Mouse (Mus musculus) CH12.LX (cell line): ENCODE results near the gene Engase. TPM values are rescaled to one million over a fixed set of nuclear protein-coding genes. Genes with fewer than 3 reads are reported as not detected.

Source experiments
- DNase-seq: peaks from one replicate; pipeline ENCODE4 v3.0.0-alpha.2; 2013; ENCODE audit errors: extremely low read depth
- H3K27ac ChIP-seq: 2 replicates; pipeline ENCODE4 v1.5.1; 2012; ENCODE audit warnings: low read depth, mild to moderate bottlenecking, control low read depth, moderate library complexity; ENCODE audit not compliant: insufficient read depth
- H3K27me3 ChIP-seq: replicated peaks from 2 replicates; pipeline ENCODE3; 2012; ENCODE audit warnings: inconsistent platforms
- H3K36me3 ChIP-seq, 2 experiments: replicated peaks in 1 of 2; 2 replicates each; pipeline versions ENCODE3 to v1.6.1; 2012; ENCODE audit warnings: inconsistent platforms in 1 of 2, low read length in 1 of 2, mild to moderate bottlenecking in 1 of 2, mixed read lengths in 1 of 2, moderate library complexity in 1 of 2; ENCODE audit not compliant: control insufficient read depth in 1 of 2, insufficient read depth in 1 of 2
- H3K4me1 ChIP-seq, 2 experiments: 2 replicates each; pipeline ENCODE4 v1.6.1; 2012; ENCODE audit warnings: inconsistent platforms in 1 of 2, moderate library complexity in 1 of 2; ENCODE audit not compliant: insufficient read depth in 2 of 2, control insufficient read depth in 1 of 2
- H3K4me2 ChIP-seq: 2 replicates; pipeline ENCODE4 v1.6.1; 2012; ENCODE audit warnings: low read depth, mild to moderate bottlenecking, control low read depth; ENCODE audit not compliant: poor library complexity, insufficient read depth, severe bottlenecking
- H3K4me3 ChIP-seq, 3 experiments: fragments of 150-350 bp in 1 of 3; sonication (generic) in 1 of 3; replicated peaks in 1 of 3; 2 replicates each; pipeline versions ENCODE3 to v1.5.1; 2011 to 2012; ENCODE audit warnings: low read depth in 2 of 3, low read length in 2 of 3, mild to moderate bottlenecking in 2 of 3, moderate library complexity in 2 of 3, control low read depth in 1 of 3, improper control_type of control experiment in 1 of 3, inconsistent platforms in 1 of 3, mixed read lengths in 1 of 3; ENCODE audit not compliant: poor library complexity in 1 of 3
- H3K79me2 ChIP-seq: replicated peaks from 2 replicates; pipeline ENCODE4 v1.6.1; 2012; ENCODE audit warnings: mild to moderate bottlenecking, moderate library complexity; ENCODE audit not compliant: control insufficient read depth, poor library complexity, insufficient read depth, severe bottlenecking; ENCODE audit errors: extremely low read depth
- H3K9ac ChIP-seq: 2 replicates; pipeline ENCODE4 v1.6.1; 2012; ENCODE audit warnings: low read depth, mild to moderate bottlenecking, control low read depth, moderate library complexity; ENCODE audit not compliant: insufficient read depth
- H3K9me3 ChIP-seq: replicated peaks from 2 replicates; pipeline ENCODE3; 2012; ENCODE audit warnings: low read length, inconsistent platforms, mixed read lengths
- BHLHE40 ChIP-seq: IDR thresholded peaks from 2 replicates; pipeline ENCODE4 v1.6.1; 2011; ENCODE audit warnings: mild to moderate bottlenecking, low read depth, low read length, improper control_type of control experiment
- CTCF ChIP-seq, 2 experiments: IDR thresholded peaks in 1 of 2; conservative IDR thresholded peaks in 1 of 2; 2 replicates each; pipeline ENCODE4 v1.5.1; 2011 to 2012; ENCODE audit warnings: low read depth in 2 of 2, low read length in 2 of 2, improper control_type of control experiment in 1 of 2, inconsistent platforms in 1 of 2, mild to moderate bottlenecking in 1 of 2, moderate library complexity in 1 of 2
- ELF1 ChIP-seq: IDR thresholded peaks from 2 replicates; pipeline ENCODE4 v1.6.1; 2014; ENCODE audit warnings: low read depth, mild to moderate bottlenecking, inconsistent platforms, low read length, improper control_type of control experiment
- ETS1 ChIP-seq: conservative IDR thresholded peaks from 2 replicates; pipeline ENCODE4 v1.6.1; 2012; ENCODE audit warnings: low read depth, mild to moderate bottlenecking, inconsistent platforms, low read length, improper control_type of control experiment, moderate library complexity
- GABPA ChIP-seq: IDR thresholded peaks from 2 replicates; pipeline ENCODE4 v1.6.1; 2012; ENCODE audit warnings: low read depth, low read length, improper control_type of control experiment, inconsistent platforms; ENCODE audit not compliant: insufficient replicate concordance
- IRF4 ChIP-seq: IDR thresholded peaks from 2 replicates; pipeline ENCODE4 v1.6.1; 2014; ENCODE audit warnings: low read depth, mild to moderate bottlenecking, inconsistent platforms, low read length, improper control_type of control experiment
- JUN ChIP-seq: IDR thresholded peaks from 2 replicates; pipeline ENCODE4 v1.6.1; 2011; ENCODE audit warnings: low read depth, mild to moderate bottlenecking, low read length, improper control_type of control experiment, moderate library complexity; ENCODE audit not compliant: insufficient read depth
- MAZ ChIP-seq: IDR thresholded peaks from 2 replicates; pipeline ENCODE4 v1.6.1; 2012; ENCODE audit warnings: low read depth, mild to moderate bottlenecking, inconsistent platforms, low read length, improper control_type of control experiment, moderate library complexity
- MXI1 ChIP-seq: IDR thresholded peaks from 2 replicates; pipeline ENCODE4 v1.6.1; 2011; ENCODE audit warnings: mild to moderate bottlenecking, low read depth, low read length, improper control_type of control experiment
- MYC ChIP-seq: IDR thresholded peaks from 2 replicates; pipeline ENCODE4 v1.6.1; 2011; ENCODE audit warnings: low read depth, mild to moderate bottlenecking, improper control_type of control experiment, low read length
- POLR2AphosphoS2 ChIP-seq: IDR thresholded peaks from 2 replicates; pipeline ENCODE4 v1.6.1; 2011; ENCODE audit warnings: low read depth, low read length, improper control_type of control experiment
- RAD21 ChIP-seq: IDR thresholded peaks from 2 replicates; pipeline ENCODE4 v1.6.1; 2011; ENCODE audit warnings: low read depth, mild to moderate bottlenecking, low read length, improper control_type of control experiment, moderate library complexity
- SMC3 ChIP-seq: IDR thresholded peaks from 2 replicates; pipeline ENCODE4 v1.6.1; 2011; ENCODE audit warnings: low read depth, low read length, improper control_type of control experiment
- TCF12 ChIP-seq: IDR thresholded peaks from 2 replicates; pipeline ENCODE4 v1.6.1; 2014; ENCODE audit warnings: low read depth, mild to moderate bottlenecking, inconsistent platforms, low read length, improper control_type of control experiment
- USF1 ChIP-seq: IDR thresholded peaks from 2 replicates; pipeline ENCODE4 v1.6.1; 2014; ENCODE audit warnings: low read depth, mild to moderate bottlenecking, inconsistent platforms, low read length, improper control_type of control experiment
- ZC3H11A ChIP-seq: IDR thresholded peaks from 2 replicates; pipeline ENCODE4 v1.6.1; 2012; ENCODE audit warnings: low read depth, mild to moderate bottlenecking, inconsistent platforms, low read length, improper control_type of control experiment
- ZKSCAN1 ChIP-seq: IDR thresholded peaks from 2 replicates; pipeline ENCODE4 v1.6.1; 2012; ENCODE audit warnings: low read depth, inconsistent platforms, low read length, improper control_type of control experiment, borderline replicate concordance
- dilution Hi-C: fragments of 300-500 bp; cut with MboI; formaldehyde crosslinking; loops from 2 replicates; pipeline ENCODE4 v1.14.3; 2020; ENCODE audit warnings: low sequenced_read_pairs; ENCODE audit not compliant: extremely low pct_unique_long_range_greater_than_20kb, extremely low pct_ligation_motif_present
- in situ Hi-C: fragments of 300-500 bp; cut with MboI; formaldehyde crosslinking; loops from 3 replicates; pipeline ENCODE4 v1.14.3; 2019; ENCODE audit warnings: low sequenced_read_pairs, low pct_ligation_motif_present, low pct_unique_long_range_greater_than_20kb, mixed read lengths
- polyA plus RNA-seq: library from polyadenylated mRNA; unstranded; fragments of >175 nt; gene quantifications from 2 replicates; pipeline ENCODE4 v1.2.1, GENCODE M21; 2012; ENCODE audit warnings: low read depth; ENCODE audit not compliant: insufficient read length
- total RNA-seq, 2 experiments: library from RNA; depleted of rRNA; stranded (reverse); fragments of 300-350 nt in 1 of 2; fragments of >200 nt in 1 of 2; gene quantifications; 2 replicates each; pipeline ENCODE4 v1.2.3; 2012 to 2014

Gene Engase
- total and polyA plus RNA-seq, 3 experiments = 7.0 to 12.1 (median 9.7) TPM

DNA sequence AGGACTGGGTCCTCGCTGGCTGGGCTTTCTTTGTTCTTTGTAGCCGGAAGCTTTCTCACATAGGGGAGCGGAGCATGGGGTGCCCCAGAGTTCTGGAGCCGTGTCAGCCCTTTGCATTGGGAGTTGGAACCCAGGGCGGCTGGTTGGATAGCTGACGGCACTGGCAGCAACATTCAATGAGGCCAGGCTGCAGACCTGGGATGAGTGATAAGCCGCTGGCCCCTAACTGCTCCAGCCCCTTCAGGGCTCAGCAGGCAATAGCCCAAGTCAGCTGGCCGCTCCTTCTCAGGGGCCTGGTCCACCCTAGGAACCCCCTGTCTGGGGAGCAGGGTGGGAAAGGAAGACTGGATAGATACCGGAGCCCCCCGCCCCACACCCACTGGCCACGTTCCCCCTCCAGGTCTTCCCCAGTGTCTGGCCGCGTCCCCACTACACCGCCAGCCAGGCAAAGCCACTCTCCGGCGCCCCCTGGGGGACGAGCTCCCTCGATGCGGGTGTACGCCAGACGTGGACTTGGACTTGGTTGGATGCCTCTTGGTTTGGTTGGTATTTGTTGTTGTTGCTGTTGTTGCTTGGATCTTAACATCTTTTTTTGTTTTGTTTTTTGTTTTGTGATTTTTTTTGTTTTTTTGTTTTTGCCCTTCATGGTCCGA, 14.1 kb downstream of the Engase start:
- H3K4me2 ChIP-seq = no peak overlapping the region

GRCm38 (mm10) chr11:118491230-118491629, 14.6 kb downstream of the Engase start:
- Histone ChIP-seq H3K9me3 (no peaks in the 10 kb centered on the region), H3K4me3 (no peak overlapping the region), H3K36me3 (peaks cover 13 to 25% of the 10 kb centered on the region in 2 experiments), H3K9ac (no peak overlapping the region), H3K4me2 (no peak overlapping the region), H3K27ac (no peak overlapping the region), H3K27me3 (peaks cover 55% of the 10 kb centered on the region), H3K79me2 (no peaks in the 10 kb centered on the region), H3K4me1 (no peaks in the 10 kb centered on the region; a peak in 1 of 4 replicates)
- TF ChIP-seq ETS1 (no peak), USF1 (no peak), CTCF (conservative IDR thresholded peaks at IDR 0.05 in 1 of 2, IDR thresholded peaks at IDR 0.05 in 1 of 2; ENCODE audit: low read depth in 2 of 2, low read length in 2 of 2) (no peak), MYC (no peak), SMC3 (no peak), JUN (no peak), ZKSCAN1 (no peak), MXI1 (no peak), ELF1 (no peak), MAZ (no peak), POLR2AphosphoS2 (no peak), ZC3H11A (no peak), BHLHE40 (no peak), GABPA (no peak), IRF4 (no peak)
- no peak for DNase-seq
- dilution Hi-C loops = no loop called here
- in situ Hi-C loops = no loop called here

More for the DNA sequence above, 14.1 kb downstream of the Engase start:
- Histone ChIP-seq H3K9ac (no peak overlapping the region), H3K79me2 (no peaks in the 10 kb centered on the region), H3K36me3 (peaks cover 13 to 30% of the 10 kb centered on the region in 2 experiments), H3K4me1 (peaks cover 0 to 2% of the 10 kb centered on the region in 2 experiments; a peak in 3 of 4 replicates), H3K27me3 (peaks cover 50% of the 10 kb centered on the region), H3K4me3 (no peak overlapping the region), H3K27ac (no peak overlapping the region), H3K9me3 (no peaks in the 10 kb centered on the region)
- TF ChIP-seq SMC3 (peak; percentile 93), RAD21 (peak; percentile 58), MXI1 (no peak), TCF12 (no peak), CTCF (conservative IDR thresholded peaks at IDR 0.05 in 1 of 2, IDR thresholded peaks at IDR 0.05 in 1 of 2; ENCODE audit: low read depth in 2 of 2, low read length in 2 of 2) (peak; percentile 20 to 92; a peak in 2 of 4 replicates), IRF4 (peak; percentile 18; the same call in 1 of the 2 replicates), ZC3H11A (peak; percentile 18; the same call in 1 of the 2 replicates)
- in situ Hi-C loops (no loop called here), dilution Hi-C loops (no loop called here)
- DNase-seq = peak; percentile 45
